Mouse (Mus musculus): ENCODE data around the gene Larp1. TPM values are rescaled to one million over a fixed set of nuclear protein-coding genes. Genes with fewer than 3 reads are reported as not detected.

The Larp1 gene
- polyA plus RNA-seq, 1 experiment from 2014 or later: 26.9 TPM

- Histone ChIP-seq H3K4me2 (no peak overlapping the region), H3K27ac (ENCODE audit: low read depth) (no peak overlapping the region), H3K9me3 (ENCODE audit: low read depth, low read length) (no peaks in the 10 kb centered on the region), H3K9ac (no peak overlapping the region), H3K36me3 (ENCODE audit: insufficient read depth) (no peaks in the 10 kb centered on the region), H3K4me1 (ENCODE audit: insufficient read depth) (peaks cover 27% of the 10 kb centered on the region), H3K4me3 (ENCODE audit: low read depth, low read length) (no peak overlapping the region), H3K27me3 (ENCODE audit: insufficient read depth, low read length) (no peaks in the 10 kb centered on the region)
- DNase-seq: no peak
- ATAC-seq (ENCODE audit: insufficient read depth): no peak
- WGBS: 70% methylated on average over 2 of the region's 2 CpGs
- TF ChIP-seq CTCF (IDR thresholded peaks at IDR 0.05; ENCODE audit: low read depth): no peak
Observed at GRCm38 (mm10) chr11:58024671-58025070, 15.8 kb downstream of the Larp1 start.

DNA sequence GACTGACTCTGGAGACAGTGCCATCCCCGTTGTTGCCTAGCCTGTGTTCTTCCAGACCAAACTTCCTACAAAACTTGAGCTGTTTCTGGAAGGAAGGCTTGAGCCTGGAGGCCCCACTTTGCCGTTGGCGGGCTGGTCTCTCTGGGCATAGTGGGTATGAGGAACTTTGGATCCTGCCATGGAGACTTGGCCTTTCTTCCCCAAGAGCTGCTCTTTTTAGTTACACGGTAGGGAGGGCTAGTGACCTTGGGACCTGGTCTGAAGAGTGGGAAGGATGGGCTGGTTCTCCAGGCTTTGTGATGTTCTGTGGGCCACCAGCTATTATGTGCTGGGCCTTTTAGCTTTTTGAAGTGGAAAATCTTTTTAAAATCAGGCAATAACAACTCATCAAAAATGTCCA lies 17.0 kb downstream of the Larp1 start:
- Histone ChIP-seq H3K4me3 (ENCODE audit: low read depth, low read length) (no peak overlapping the region), H3K4me2 (no peak overlapping the region), H3K9me3 (ENCODE audit: low read depth, low read length) (no peaks in the 10 kb centered on the region), H3K36me3 (ENCODE audit: insufficient read depth) (no peaks in the 10 kb centered on the region), H3K27me3 (ENCODE audit: insufficient read depth, low read length) (no peaks in the 10 kb centered on the region), H3K9ac (no peak overlapping the region), H3K4me1 (ENCODE audit: insufficient read depth) (peaks cover 20% of the 10 kb centered on the region), H3K27ac (ENCODE audit: low read depth) (no peak overlapping the region; the same call in 1 of the 2 replicates)
- TF ChIP-seq CTCF (IDR thresholded peaks at IDR 0.05; ENCODE audit: low read depth): no peak
- 73% methylated on average over 4 of the region's 4 CpGs for WGBS
- ATAC-seq (ENCODE audit: insufficient read depth) (no peak), DNase-seq (no peak)

- DNase-seq (peak; percentile 27), ATAC-seq (ENCODE audit: insufficient read depth) (peak; percentile 52; the same call in 1 of the 2 replicates)
- no peak overlapping the region; the same call in 1 of the 2 replicates for H3K27ac ChIP-seq (ENCODE audit: low read depth)
- no peaks in the 10 kb centered on the region for H3K36me3 ChIP-seq (ENCODE audit: insufficient read depth)
- WGBS: 46% methylated on average over 3 of the region's 3 CpGs
- no peak overlapping the region for H3K4me3 ChIP-seq (ENCODE audit: low read depth, low read length)
- H3K27me3 ChIP-seq (ENCODE audit: insufficient read depth, low read length): no peaks in the 10 kb centered on the region
- no peak overlapping the region for H3K9ac ChIP-seq
- TF ChIP-seq CTCF (IDR thresholded peaks at IDR 0.05; ENCODE audit: low read depth): no peak
- peaks cover 17% of the 10 kb centered on the region for H3K4me1 ChIP-seq (ENCODE audit: insufficient read depth)
- H3K4me2 ChIP-seq: no peak overlapping the region
- no peaks in the 10 kb centered on the region for H3K9me3 ChIP-seq (ENCODE audit: low read depth, low read length)
Observed at GRCm38 (mm10) chr11:58026337-58026736, 17.5 kb downstream of the Larp1 start.

DNA sequence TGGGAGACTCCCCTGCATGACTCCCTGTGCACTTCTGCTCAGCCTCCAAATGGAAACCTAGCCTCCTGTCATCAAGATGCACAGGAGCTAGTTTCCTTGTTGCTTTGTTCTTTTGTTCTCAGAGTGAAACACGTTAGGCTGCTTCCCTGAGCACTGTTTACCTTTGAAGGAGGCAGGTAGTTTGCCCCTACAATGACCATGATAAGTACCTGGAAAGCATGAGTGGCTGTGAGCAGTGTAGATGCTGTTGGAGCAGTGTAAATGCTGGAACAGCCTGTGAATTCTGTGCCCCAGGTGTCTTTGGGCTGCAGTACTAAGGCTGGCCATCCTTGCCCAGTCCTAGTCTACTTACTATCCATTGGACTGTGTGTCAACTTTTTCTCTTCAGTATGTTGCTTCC lies 18.0 kb downstream of the Larp1 start:
- H3K4me2 ChIP-seq: no peak overlapping the region
- DNase-seq (no peak), ATAC-seq (ENCODE audit: insufficient read depth) (no peak)
- no peak for TF ChIP-seq CTCF (IDR thresholded peaks at IDR 0.05; ENCODE audit: low read depth)
- H3K36me3 ChIP-seq (ENCODE audit: insufficient read depth): no peaks in the 10 kb centered on the region
- H3K4me1 ChIP-seq (ENCODE audit: insufficient read depth): peaks cover 14% of the 10 kb centered on the region; the same call in 1 of the 2 replicates
- H3K4me3 ChIP-seq (ENCODE audit: low read depth, low read length): no peak overlapping the region
- peak overlapping the region; percentile 10; the same call in 1 of the 2 replicates for H3K27ac ChIP-seq (ENCODE audit: low read depth)
- WGBS: 65% methylated on average over 1 of the region's 1 CpGs
- no peak overlapping the region for H3K9ac ChIP-seq
- H3K27me3 ChIP-seq (ENCODE audit: insufficient read depth, low read length): no peaks in the 10 kb centered on the region
- H3K9me3 ChIP-seq (ENCODE audit: low read depth, low read length): no peaks in the 10 kb centered on the region

DNA sequence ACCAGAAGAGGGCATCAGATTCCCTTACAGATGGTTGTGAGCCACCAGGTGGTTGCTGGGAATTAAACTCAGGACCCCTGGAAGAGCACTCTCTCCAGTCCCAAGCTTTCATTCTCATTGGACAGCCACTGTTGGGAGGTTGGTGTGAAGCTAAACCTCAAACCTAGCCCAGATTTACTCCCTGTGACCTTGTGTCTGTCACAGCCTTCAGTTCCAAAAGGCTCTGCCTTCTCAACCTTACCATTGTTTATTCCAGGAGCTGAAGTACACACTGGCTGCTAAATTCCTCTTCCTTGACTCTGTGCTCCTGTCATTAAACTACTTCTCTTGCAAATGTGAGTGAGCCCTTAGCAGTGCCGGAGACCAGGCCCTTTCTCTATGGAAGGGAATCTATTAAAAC lies 20.1 kb downstream of the Larp1 start:
- Histone ChIP-seq H3K9ac (no peak overlapping the region), H3K4me1 (ENCODE audit: insufficient read depth) (peaks cover 18% of the 10 kb centered on the region), H3K4me2 (no peak overlapping the region), H3K27ac (ENCODE audit: low read depth) (no peak overlapping the region), H3K36me3 (ENCODE audit: insufficient read depth) (no peaks in the 10 kb centered on the region), H3K4me3 (ENCODE audit: low read depth, low read length) (no peak overlapping the region), H3K9me3 (ENCODE audit: low read depth, low read length) (no peaks in the 10 kb centered on the region), H3K27me3 (ENCODE audit: insufficient read depth, low read length) (no peaks in the 10 kb centered on the region)
- ATAC-seq (ENCODE audit: insufficient read depth): no peak
- no peak for TF ChIP-seq CTCF (IDR thresholded peaks at IDR 0.05; ENCODE audit: low read depth)
- WGBS: 79% methylated on average over 1 of the region's 1 CpGs
- no peak for DNase-seq

DNA sequence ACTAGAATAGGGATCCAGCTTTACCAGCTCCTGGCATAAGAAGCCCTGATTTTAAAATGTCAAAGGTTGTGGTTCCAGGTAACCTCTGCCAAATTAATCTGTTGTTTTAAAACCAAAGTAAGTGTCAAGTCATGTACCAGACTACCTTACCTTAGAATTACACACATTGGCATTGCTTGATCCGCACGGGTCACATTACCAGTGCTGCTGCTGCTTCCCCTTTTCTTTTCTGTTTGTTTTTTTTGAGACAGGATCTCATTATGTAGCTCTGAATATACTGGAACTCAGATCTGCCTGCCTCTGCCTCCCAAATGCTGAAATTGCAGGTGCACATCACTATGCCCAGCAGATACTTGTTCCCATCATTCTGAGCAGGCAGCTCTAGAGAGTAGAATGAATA lies 21.0 kb downstream of the Larp1 start:
- Histone ChIP-seq H3K4me3 (ENCODE audit: low read depth, low read length) (no peak overlapping the region), H3K9me3 (ENCODE audit: low read depth, low read length) (no peaks in the 10 kb centered on the region), H3K9ac (no peak overlapping the region), H3K4me2 (no peak overlapping the region), H3K36me3 (ENCODE audit: insufficient read depth) (no peaks in the 10 kb centered on the region), H3K27me3 (ENCODE audit: insufficient read depth, low read length) (no peaks in the 10 kb centered on the region), H3K27ac (ENCODE audit: low read depth) (no peak overlapping the region), H3K4me1 (ENCODE audit: insufficient read depth) (peaks cover 18% of the 10 kb centered on the region)
- no peak for DNase-seq
- no peak for TF ChIP-seq CTCF (IDR thresholded peaks at IDR 0.05; ENCODE audit: low read depth)
- 81% methylated on average over 2 of the region's 2 CpGs for WGBS
- ATAC-seq (ENCODE audit: insufficient read depth): no peak

DNA sequence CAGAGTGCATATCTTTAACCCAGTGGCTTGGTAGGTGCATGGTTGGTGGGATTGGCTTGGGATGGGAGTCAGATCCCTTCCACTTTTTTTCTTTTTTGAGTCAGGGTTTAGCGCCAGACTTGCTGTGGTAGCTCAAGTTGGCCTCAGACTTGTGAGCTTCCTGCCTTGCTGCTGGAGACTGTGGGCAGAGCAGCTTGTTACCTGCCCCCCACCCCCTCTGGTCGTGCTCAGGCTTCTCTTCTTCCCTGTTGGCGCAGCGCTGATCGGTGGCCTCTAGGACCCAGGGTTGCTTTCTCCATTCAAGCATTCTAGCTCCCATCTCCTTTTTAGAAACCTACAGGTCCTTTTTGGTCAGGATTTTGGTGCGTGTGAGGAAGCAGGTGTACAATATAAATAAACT lies 22.3 kb downstream of the Larp1 start:
- no peak for DNase-seq
- Histone ChIP-seq H3K4me1 (ENCODE audit: insufficient read depth) (peaks cover 18% of the 10 kb centered on the region), H3K9me3 (ENCODE audit: low read depth, low read length) (no peaks in the 10 kb centered on the region), H3K27me3 (ENCODE audit: insufficient read depth, low read length) (no peaks in the 10 kb centered on the region), H3K27ac (ENCODE audit: low read depth) (no peak overlapping the region), H3K4me2 (no peak overlapping the region), H3K36me3 (ENCODE audit: insufficient read depth) (no peaks in the 10 kb centered on the region), H3K9ac (no peak overlapping the region), H3K4me3 (ENCODE audit: low read depth, low read length) (no peak overlapping the region)
- no peak for TF ChIP-seq CTCF (IDR thresholded peaks at IDR 0.05; ENCODE audit: low read depth)
- ATAC-seq (ENCODE audit: insufficient read depth): no peak
- 62% methylated on average over 6 of the region's 6 CpGs for WGBS

DNA sequence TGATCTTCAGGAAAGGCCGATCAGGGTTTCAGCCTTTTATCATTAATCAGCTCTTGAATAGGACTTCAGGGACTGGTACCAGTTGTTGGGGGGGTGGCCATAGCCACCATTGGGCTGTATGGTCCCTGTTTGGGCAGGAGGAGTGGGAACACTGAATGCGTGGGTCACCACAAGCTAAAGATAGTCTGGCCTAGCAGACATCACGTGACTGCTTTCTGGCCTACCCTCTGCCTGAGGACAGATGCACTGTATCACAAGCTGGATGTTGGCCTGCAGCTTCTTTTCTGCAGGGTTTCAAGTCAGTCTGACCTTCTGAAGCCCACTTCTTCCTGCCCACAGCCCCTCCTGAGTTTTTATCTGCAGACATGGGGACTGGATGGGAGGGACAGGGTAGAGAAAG lies 24.8 kb downstream of the Larp1 start:
- no peaks in the 10 kb centered on the region for H3K36me3 ChIP-seq (ENCODE audit: insufficient read depth)
- peaks cover 11% of the 10 kb centered on the region for H3K4me1 ChIP-seq (ENCODE audit: insufficient read depth)
- WGBS: 74% methylated on average over 3 of the region's 3 CpGs
- DNase-seq (no peak), ATAC-seq (ENCODE audit: insufficient read depth) (no peak)
- no peak overlapping the region for H3K27ac ChIP-seq (ENCODE audit: low read depth)
- no peaks in the 10 kb centered on the region for H3K9me3 ChIP-seq (ENCODE audit: low read depth, low read length)
- no peaks in the 10 kb centered on the region for H3K27me3 ChIP-seq (ENCODE audit: insufficient read depth, low read length)
- H3K4me3 ChIP-seq (ENCODE audit: low read depth, low read length): no peak overlapping the region
- TF ChIP-seq CTCF (IDR thresholded peaks at IDR 0.05; ENCODE audit: low read depth): no peak
- H3K9ac ChIP-seq: no peak overlapping the region
- no peak overlapping the region for H3K4me2 ChIP-seq

Measured in lung, embryonic 14.5 days (tissue).